Mouse (Mus musculus): ENCODE data around the gene Nkpd1. TPM values are rescaled to one million over a fixed set of nuclear protein-coding genes. Genes with fewer than 3 reads are reported as not detected.
"Not testable (repeated sequence)": the region's sequence is repeated elsewhere in the genome, so short reads cannot be mapped to it uniquely, and the experiment has no call there.

Gene Nkpd1
- total RNA-seq, 2 experiments from 2014 or later = 0.17 to 0.28 TPM

GRCm38 (mm10) chr7:19506326-19506725 is 11.3 kb upstream of the Nkpd1 start:
- no peak for DNase-seq (ENCODE audit: low spot score in 2 of 2)

- DNase-seq (ENCODE audit: low spot score in 2 of 2) = no peak
These were observed 10.5 kb upstream of the Nkpd1 start for GRCm38 (mm10) chr7:19506969-19507611.

DNA sequence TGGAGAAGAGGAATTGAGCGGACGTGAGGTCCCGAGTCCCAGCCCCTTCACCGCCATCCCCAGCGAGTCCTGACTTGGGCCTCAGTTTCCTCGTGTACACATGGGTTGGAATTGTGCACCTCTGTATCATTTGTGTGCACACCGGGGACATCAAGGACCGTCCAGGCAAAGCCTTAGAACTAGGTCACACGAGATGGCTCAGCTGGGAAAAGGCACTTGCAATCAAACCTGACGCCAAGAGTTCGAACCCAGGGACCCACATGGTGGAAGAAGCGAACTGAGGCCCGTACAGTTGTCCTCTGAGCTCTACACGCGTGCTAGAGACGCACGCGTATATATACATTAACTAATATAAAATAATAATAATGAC is 10.0 kb upstream of the Nkpd1 start:
- DNase-seq (ENCODE audit: low spot score in 2 of 2) = no peak

GRCm38 (mm10) chr7:19508150-19508923 is 9.3 kb upstream of the Nkpd1 start, which contains the start of the genes Bloc1s3 and Trappc6a:
Gene Bloc1s3, minus strand, starts transcription at chr7:19508367.
Gene Trappc6a, plus strand, starts transcription at chr7:19508395.
- DNase-seq (ENCODE audit: low spot score in 2 of 2) = peak; percentile 78 to 88

GRCm38 (mm10) chr7:19508924-19509568 is 8.6 kb upstream of the Nkpd1 start:
- no peak for DNase-seq (ENCODE audit: low spot score in 2 of 2)

- no peak for DNase-seq (ENCODE audit: low spot score in 2 of 2)
These were observed 7.9 kb upstream of the Nkpd1 start for GRCm38 (mm10) chr7:19509786-19510185.

- DNase-seq (ENCODE audit: low spot score in 2 of 2) = not testable (repeated sequence)
These were observed 5.7 kb upstream of the Nkpd1 start for GRCm38 (mm10) chr7:19511934-19512333.

DNA sequence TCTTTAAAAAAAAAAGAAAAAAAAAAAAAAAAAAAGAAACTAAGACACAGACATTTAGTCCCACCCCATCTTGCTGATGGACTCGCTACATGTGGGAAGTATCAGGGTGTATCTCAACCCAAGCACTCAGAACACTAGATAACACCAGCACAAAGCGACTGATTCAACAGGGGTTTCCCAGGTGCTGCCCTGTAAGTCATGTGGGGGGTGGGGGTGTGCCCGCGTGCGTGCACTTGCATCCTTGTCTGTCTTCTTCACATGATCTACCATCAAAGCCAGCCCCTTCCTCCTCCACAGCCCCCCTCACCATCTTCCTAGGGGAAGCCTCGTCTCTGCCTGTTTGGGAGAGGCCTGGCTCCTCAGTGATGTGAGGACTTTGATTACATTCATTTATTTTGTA is 5.3 kb upstream of the Nkpd1 start:
- no peak for DNase-seq (ENCODE audit: low spot score in 2 of 2)

DNA sequence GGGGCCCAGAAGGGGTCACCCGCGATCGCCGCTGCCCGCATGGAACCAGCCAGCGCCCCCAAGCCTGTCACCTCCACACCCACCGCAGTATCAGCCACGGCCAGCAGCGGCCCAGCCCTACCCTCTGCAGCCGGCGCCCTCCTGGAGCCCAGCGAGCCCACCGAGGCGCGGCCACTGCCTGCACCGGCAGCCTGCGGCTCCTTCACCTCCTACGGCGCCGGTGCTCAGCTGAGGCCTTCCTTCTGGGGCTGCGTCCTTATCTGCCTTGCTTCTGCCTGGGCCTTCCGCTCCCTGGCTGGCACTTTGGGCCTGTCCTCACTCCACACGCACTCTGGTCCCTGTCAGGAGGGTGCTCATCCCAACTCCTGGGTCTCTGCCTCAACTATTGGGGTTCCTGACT is 2.4 kb downstream of the Nkpd1 start:
- no peak for DNase-seq (ENCODE audit: low spot score in 2 of 2)

- no peak for DNase-seq (ENCODE audit: low spot score in 2 of 2)
These were observed 5.5 kb downstream of the Nkpd1 start for GRCm38 (mm10) chr7:19523017-19523756.

DNA sequence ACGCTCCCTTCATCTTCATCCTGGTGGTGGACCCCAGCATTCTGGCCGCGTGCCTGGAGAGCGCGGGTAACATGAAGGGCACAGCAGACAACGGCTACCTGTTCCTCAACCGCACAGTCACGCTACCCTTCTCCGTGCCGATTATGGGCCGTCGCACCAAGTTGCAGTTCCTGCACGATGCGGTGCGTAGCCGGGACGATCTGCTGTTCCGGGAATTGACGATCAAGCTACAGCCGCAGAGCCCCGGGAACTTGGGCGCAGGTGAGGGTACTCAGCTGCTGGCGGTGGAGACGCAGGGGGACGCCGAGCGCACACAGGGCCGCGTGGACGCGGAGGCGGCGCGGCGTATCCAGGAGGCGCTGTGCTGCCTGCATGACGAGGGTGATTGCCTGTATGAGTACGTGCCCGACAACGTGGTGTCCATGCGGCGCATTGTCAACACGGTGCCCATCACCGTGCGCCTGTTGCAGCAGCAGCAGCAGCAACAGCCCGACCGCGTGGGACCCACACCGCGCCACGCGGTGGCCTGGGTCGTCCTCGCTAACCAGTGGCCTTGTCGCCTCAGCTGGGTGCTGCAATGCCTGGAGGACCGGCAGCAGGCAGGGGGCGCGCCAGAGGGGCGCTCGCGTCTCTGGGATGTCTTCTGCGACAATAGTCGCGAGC is 6.2 kb downstream of the Nkpd1 start:
- peak in 1 of 2 experiments; percentile 40 for DNase-seq (ENCODE audit: low spot score in 2 of 2)

DNA sequence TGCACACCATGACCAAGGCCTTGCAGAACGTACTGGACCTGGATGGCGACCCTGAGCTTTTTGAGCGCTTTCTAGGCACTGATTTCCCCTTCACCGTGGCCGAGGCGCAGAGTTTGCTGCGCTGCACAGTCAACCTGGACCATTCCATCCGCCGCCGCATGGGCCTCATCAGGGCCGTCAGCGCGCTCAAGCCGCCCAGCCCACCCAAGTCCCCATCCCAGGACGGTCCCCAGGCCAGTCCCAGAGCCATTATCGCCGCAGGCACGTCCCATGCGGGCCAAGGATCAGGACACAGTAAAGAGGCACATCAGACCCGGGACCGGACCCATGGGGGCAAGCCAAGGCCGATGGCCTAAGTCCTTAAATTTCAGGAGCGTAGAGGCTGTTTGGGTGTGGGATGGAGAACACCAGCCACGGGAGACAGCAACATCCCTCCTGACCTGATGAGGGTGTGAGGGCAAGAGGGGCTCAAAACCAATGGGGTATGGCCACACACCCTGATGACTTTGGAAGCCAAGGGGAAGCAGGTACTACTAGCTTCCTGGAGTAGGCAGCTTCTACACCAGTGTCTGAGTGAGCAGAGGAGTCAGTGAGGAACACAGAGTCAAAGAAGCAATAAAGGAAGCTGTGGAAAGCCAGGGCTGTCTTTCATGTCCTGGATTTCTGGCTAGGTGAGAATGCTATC is 6.9 kb downstream of the Nkpd1 start:
- no peak for DNase-seq (ENCODE audit: low spot score in 2 of 2)

DNA sequence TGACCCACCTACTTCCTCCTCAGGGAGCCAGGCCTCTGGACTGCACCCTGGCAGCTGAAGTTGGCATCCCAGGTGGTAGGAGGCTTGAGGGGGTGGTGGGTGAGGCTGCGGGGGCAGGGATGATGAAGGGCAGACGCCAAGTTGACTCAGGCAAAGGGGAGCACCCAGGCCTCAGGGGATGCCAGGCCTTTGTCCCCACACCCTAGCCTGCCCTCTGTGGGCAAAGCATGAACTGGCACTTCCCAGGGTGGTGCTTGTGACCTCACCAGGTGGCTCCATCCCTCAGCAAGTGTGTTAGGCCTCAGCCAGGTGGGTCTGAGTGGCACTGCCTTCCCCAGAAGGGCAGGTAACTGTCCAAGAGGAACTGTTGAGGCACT is 7.5 kb downstream of the Nkpd1 start:
- DNase-seq (ENCODE audit: low spot score in 2 of 2) = no peak

DNA sequence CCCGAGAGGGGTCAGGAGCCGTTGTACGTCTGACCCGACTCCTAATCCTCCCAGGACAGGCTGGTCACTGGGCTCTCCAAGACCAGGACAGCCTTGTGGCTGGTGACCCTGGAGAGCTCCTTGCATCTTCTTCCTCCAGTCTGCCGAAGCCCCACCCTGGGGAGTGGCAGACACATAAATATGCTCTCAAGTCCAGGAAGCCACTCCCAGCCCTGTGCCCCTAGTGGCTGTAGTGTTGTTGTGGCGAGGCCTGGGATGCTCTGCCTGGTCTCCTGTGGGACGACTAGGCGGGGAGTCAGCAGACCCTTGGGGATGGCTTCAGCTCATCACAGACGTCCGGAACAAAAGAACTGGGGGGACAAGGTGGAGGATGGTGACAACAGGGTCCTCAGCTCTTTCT is 13.4 kb downstream of the Nkpd1 start:
- DNase-seq (ENCODE audit: low spot score in 2 of 2) = no peak

- DNase-seq (ENCODE audit: low spot score in 2 of 2) = no peak
These were observed 14.6 kb downstream of the Nkpd1 start for GRCm38 (mm10) chr7:19532240-19532639.

DNA sequence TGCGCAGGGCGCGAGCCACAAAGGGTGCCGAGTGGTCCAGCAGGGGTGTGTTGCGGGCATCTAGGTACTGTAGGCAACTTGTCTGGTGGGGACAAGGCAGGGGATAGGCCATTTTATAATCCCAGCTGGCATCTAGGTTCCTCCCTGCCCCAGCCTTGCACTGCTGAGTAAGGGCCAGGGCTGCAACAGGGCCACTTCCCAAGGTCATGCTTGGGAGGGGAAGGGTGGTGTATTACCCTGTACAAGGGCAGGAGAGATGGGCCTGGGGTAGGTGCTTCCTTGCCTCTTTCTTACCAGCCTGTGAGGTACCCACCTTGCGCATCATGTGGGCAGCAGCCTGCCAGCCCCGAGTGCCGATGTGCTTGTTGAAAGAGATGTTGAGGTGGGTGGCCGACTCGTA is 17.0 kb downstream of the Nkpd1 start:
- DNase-seq (ENCODE audit: low spot score in 2 of 2) = no peak

- DNase-seq (ENCODE audit: low spot score in 2 of 2) = no peak
These were observed 23.3 kb downstream of the Nkpd1 start for GRCm38 (mm10) chr7:19540771-19541566.

DNA sequence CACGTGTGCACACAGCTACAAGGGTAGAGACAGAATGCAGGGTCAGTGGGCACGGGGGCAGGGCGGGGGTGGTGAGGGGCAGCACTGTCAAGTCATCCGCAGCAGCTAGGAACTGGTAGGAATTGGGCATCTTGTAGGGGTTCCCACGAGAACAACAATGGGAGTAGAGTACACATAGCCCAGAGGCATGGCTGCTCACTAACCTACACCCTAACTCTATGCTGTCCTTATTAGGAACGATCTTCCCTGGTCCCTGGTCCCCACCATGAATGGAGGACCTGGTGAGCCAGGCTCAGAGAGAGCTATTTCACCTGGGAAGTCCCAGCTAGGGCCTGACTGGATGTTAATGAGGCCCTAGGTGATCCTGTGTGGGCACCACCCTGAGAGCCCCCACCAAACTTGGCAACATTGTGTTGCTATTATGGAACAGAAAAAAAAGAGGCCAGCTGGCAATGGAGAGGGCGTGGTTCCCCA is 24.1 kb downstream of the Nkpd1 start:
- DNase-seq (ENCODE audit: low spot score in 2 of 2) = no peak

- DNase-seq (ENCODE audit: low spot score in 2 of 2) = no peak
These were observed 24.6 kb downstream of the Nkpd1 start for GRCm38 (mm10) chr7:19542155-19542691.
